Mouse (Mus musculus) CD4-positive, CD25-positive, alpha-beta regulatory T cell (primary cell): ENCODE measurements around the gene Scgb1b7. TPM values are rescaled to one million over a fixed set of nuclear protein-coding genes. Genes with fewer than 3 reads are reported as not detected.

Source experiments
- polyA plus RNA-seq: library from polyadenylated mRNA; unstranded; fragments of 100-300 nt; shearing (Covaris generic); gene quantifications from one replicate; pipeline ENCODE4 v1.2.1, GENCODE M21; 2017

Gene Scgb1b7
- not detected for polyA plus RNA-seq

DNA sequence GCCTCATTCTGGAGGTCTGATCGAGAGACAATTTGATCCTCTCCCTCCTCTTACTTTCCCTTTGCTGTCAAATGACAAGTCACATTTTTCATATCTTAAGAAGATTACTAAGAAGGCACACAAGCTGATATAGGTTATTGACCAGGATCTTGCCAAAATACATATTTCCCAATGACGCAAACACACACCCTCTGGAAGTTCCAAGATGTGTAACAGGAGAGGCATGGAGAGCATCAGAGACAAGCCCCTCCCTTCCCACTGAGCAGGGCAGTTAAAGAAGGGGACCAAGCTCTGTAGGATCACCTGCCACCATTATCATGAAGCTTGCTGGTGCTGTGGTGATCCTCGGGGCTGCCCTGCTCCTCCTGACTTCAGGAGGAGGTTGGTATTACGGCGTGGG, at the start of gene Scgb1b7:
Scgb1b7 (plus strand) TSS at position 301 of the 400 bp plus-strand sequence.

DNA sequence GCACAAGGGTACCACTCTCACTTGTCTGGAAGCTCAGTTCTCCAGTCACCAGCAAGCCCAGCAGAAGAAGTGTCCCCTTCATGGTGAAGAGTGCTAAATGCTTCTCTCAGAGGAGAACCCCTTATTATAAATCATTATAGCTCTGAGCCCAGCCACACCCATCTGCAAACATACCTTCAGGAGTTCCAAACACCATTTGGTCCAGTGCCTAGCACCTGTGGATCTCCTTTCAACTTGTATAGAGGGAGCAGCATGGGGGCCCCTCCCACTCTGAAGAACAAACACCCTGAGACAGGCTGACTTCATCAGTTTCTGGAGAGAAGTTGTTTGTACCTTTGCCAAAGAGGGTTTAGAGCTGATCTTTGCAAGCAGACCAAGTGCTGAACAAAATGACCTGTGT, 6.8 kb upstream of the Scgb1b7 start, which contains the start of gene Scgb2b7:
Scgb2b7 (minus strand) TSS at position 101 of the 400 bp plus-strand sequence.

Other genes with a start within 250 kb of the Scgb1b7 start
- gene Scgb2b7, start 6.9 kb upstream of the Scgb1b7 start, polyA plus RNA-seq = not detected